Mouse (Mus musculus): Measurements from ENCODE around the gene Fbln2.

DNA sequence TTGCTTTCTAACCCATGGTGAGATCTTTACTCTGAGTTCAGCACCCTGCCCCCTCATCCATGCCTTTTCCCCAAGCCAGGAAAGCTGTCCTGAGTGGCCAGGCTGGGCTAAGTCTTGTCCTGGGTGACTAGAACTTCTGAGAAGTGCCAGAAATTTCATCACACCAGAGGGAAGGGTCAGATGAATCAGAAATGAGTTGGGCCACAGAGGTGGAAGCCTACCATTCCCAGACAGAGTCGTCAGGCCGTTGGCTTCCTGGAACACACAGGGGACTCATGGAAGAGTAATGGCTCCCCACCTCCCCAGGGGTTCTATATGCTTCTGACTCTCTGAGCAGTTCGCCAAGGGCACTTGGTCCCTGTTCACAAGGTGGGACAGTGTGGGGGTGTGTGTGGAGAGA lies 4.8 kb upstream of the Fbln2 start:
- TF ChIP-seq CTCF (conservative IDR thresholded peaks at IDR 0.05; ENCODE audit: insufficient read depth, insufficient read length, low read depth, low read length), result no peak
- TF ChIP-seq POLR2A (IDR thresholded peaks at IDR 0.05; ENCODE audit: low read depth, low read length), result no peak
